Mouse (Mus musculus) megakaryocyte, embryonic 14.5 days (primary cell): ENCODE results near the gene Serinc2. TPM values are rescaled to one million over a fixed set of nuclear protein-coding genes. Genes with fewer than 3 reads are reported as not detected.
A peak's percentile ranks its signal among the peaks of the same experiment; 100 is the strongest.

Source experiments
- H3K27me3 ChIP-seq: replicated peaks from 2 replicates; pipeline ENCODE3; 2012; ENCODE audit warnings: inconsistent platforms
- H3K36me3 ChIP-seq: replicated peaks from 2 replicates; pipeline ENCODE3; 2012; ENCODE audit warnings: low read length, inconsistent platforms, mixed read lengths
- H3K4me1 ChIP-seq: 2 replicates; pipeline ENCODE4 v1.6.1; 2012; ENCODE audit warnings: inconsistent platforms
- H3K4me3 ChIP-seq: replicated peaks from 2 replicates; pipeline ENCODE3; 2012; ENCODE audit warnings: moderate library complexity, mild to moderate bottlenecking, inconsistent platforms
- H3K9me3 ChIP-seq: 2 replicates; pipeline ENCODE4 v1.6.1; 2012; ENCODE audit warnings: inconsistent platforms
- FLI1 ChIP-seq: IDR thresholded peaks from 2 replicates; pipeline ENCODE4 v1.6.1; 2012; ENCODE audit warnings: low read length, inconsistent platforms, mixed read lengths
- GATA1 ChIP-seq: IDR thresholded peaks from 3 replicates; pipeline ENCODE4 v1.6.1; 2012; ENCODE audit warnings: mixed read lengths, low read length, inconsistent platforms, borderline replicate concordance
- polyA plus RNA-seq: library from polyadenylated mRNA; stranded (reverse); fragments of >175 nt; gene quantifications from 2 replicates; pipeline ENCODE4 v1.2.3, GENCODE M21; 2012; ENCODE audit warnings: low replicate concordance; ENCODE audit not compliant: insufficient read depth

Gene Serinc2
- polyA plus RNA-seq, 1 experiment, result 0.39 TPM

GRCm38 (mm10) chr4:130270089-130270488, 8.9 kb downstream of the Serinc2 start:
- TF ChIP-seq GATA1 (no peak), FLI1 (no peak)
- Histone ChIP-seq H3K4me3 (no peak overlapping the region), H3K9me3 (peaks cover 3% of the 10 kb centered on the region; the same call in 1 of the 2 replicates), H3K27me3 (peaks cover 86% of the 10 kb centered on the region), H3K4me1 (peaks cover 45% of the 10 kb centered on the region), H3K36me3 (no peaks in the 10 kb centered on the region)

- H3K4me1 ChIP-seq, result peaks cover 43% of the 10 kb centered on the region
- peaks cover 3% of the 10 kb centered on the region; the same call in 1 of the 2 replicates for H3K9me3 ChIP-seq
- no peak for TF ChIP-seq GATA1
- TF ChIP-seq FLI1, result no peak
- H3K36me3 ChIP-seq, result no peaks in the 10 kb centered on the region
- H3K27me3 ChIP-seq, result peaks cover 85% of the 10 kb centered on the region
- H3K4me3 ChIP-seq, result no peak overlapping the region
These were observed 10.3 kb downstream of the Serinc2 start for GRCm38 (mm10) chr4:130268736-130269135.

- TF ChIP-seq GATA1 (no peak), FLI1 (no peak)
- peaks cover 11% of the 10 kb centered on the region for H3K9me3 ChIP-seq
- H3K4me3 ChIP-seq, result no peak overlapping the region
- peaks cover 41% of the 10 kb centered on the region for H3K4me1 ChIP-seq
- H3K36me3 ChIP-seq, result no peaks in the 10 kb centered on the region
- peaks cover 85% of the 10 kb centered on the region for H3K27me3 ChIP-seq
These were observed 11.9 kb downstream of the Serinc2 start for GRCm38 (mm10) chr4:130267069-130267468.

GRCm38 (mm10) chr4:130266601-130267000, 12.4 kb downstream of the Serinc2 start:
- H3K27me3 ChIP-seq, result peaks cover 84% of the 10 kb centered on the region
- H3K4me3 ChIP-seq, result peak overlapping the region; percentile 8
- peaks cover 12% of the 10 kb centered on the region for H3K9me3 ChIP-seq
- peaks cover 41% of the 10 kb centered on the region for H3K4me1 ChIP-seq
- no peak for TF ChIP-seq FLI1
- TF ChIP-seq GATA1, result no peak
- no peaks in the 10 kb centered on the region for H3K36me3 ChIP-seq

- peaks cover 78% of the 10 kb centered on the region for H3K27me3 ChIP-seq
- H3K4me3 ChIP-seq, result no peak overlapping the region
- peaks cover 12% of the 10 kb centered on the region for H3K9me3 ChIP-seq
- no peak for TF ChIP-seq FLI1
- no peak for TF ChIP-seq GATA1
- no peaks in the 10 kb centered on the region for H3K36me3 ChIP-seq
- H3K4me1 ChIP-seq, result peaks cover 27% of the 10 kb centered on the region
These were observed 14.2 kb downstream of the Serinc2 start for GRCm38 (mm10) chr4:130264698-130265349.

- H3K9me3 ChIP-seq, result peaks cover 9% of the 10 kb centered on the region
- no peaks in the 10 kb centered on the region for H3K36me3 ChIP-seq
- peaks cover 78% of the 10 kb centered on the region for H3K27me3 ChIP-seq
- no peak for TF ChIP-seq FLI1
- TF ChIP-seq GATA1, result no peak
- H3K4me1 ChIP-seq, result peaks cover 22% of the 10 kb centered on the region
- H3K4me3 ChIP-seq, result no peak overlapping the region
These were observed 14.9 kb downstream of the Serinc2 start for GRCm38 (mm10) chr4:130264131-130264530.

- peaks cover 9% of the 10 kb centered on the region for H3K9me3 ChIP-seq
- H3K36me3 ChIP-seq, result no peaks in the 10 kb centered on the region
- peaks cover 64% of the 10 kb centered on the region for H3K27me3 ChIP-seq
- H3K4me1 ChIP-seq, result peaks cover 7% of the 10 kb centered on the region
- TF ChIP-seq GATA1, result no peak
- TF ChIP-seq FLI1, result no peak
- H3K4me3 ChIP-seq, result no peak overlapping the region
These were observed 18.6 kb downstream of the Serinc2 start for GRCm38 (mm10) chr4:130260406-130260805.

GRCm38 (mm10) chr4:130252441-130253157, 26.4 kb downstream of the Serinc2 start:
- no peak for TF ChIP-seq GATA1
- no peak for TF ChIP-seq FLI1
- Histone ChIP-seq H3K36me3 (no peaks in the 10 kb centered on the region), H3K9me3 (no peaks in the 10 kb centered on the region), H3K4me1 (peaks cover 24% of the 10 kb centered on the region), H3K4me3 (peak overlapping the region; percentile 10), H3K27me3 (peaks cover 48% of the 10 kb centered on the region)

GRCm38 (mm10) chr4:130251763-130252162, 27.2 kb downstream of the Serinc2 start:
- H3K36me3 ChIP-seq, result no peaks in the 10 kb centered on the region
- TF ChIP-seq GATA1, result no peak
- no peak for TF ChIP-seq FLI1
- H3K27me3 ChIP-seq, result peaks cover 51% of the 10 kb centered on the region
- H3K4me3 ChIP-seq, result peak overlapping the region; percentile 60
- peaks cover 24% of the 10 kb centered on the region for H3K4me1 ChIP-seq
- H3K9me3 ChIP-seq, result no peaks in the 10 kb centered on the region

GRCm38 (mm10) chr4:130251172-130251705, 27.8 kb downstream of the Serinc2 start:
- peaks cover 24% of the 10 kb centered on the region for H3K4me1 ChIP-seq
- H3K4me3 ChIP-seq, result peak overlapping the region; percentile 60
- H3K36me3 ChIP-seq, result no peaks in the 10 kb centered on the region
- no peak for TF ChIP-seq FLI1
- TF ChIP-seq GATA1, result no peak
- peaks cover 54% of the 10 kb centered on the region for H3K27me3 ChIP-seq
- no peaks in the 10 kb centered on the region for H3K9me3 ChIP-seq
